Mouse (Mus musculus) MEL (cell line): ENCODE data around the gene Hdac6. TPM values are rescaled to one million over a fixed set of nuclear protein-coding genes. Genes with fewer than 3 reads are reported as not detected.

Experiments
- DNase-seq: peaks from one replicate; pipeline ENCODE4 v3.0.0; 2011; ENCODE audit warnings: low read depth, low spot score
- H3K27ac ChIP-seq: 2 replicates; pipeline ENCODE4 v1.5.1; 2012; ENCODE audit warnings: low read depth, mild to moderate bottlenecking, control low read depth, low read length, moderate library complexity; ENCODE audit not compliant: control insufficient read depth
- H3K27me3 ChIP-seq, 2 experiments: fragments of 150-350 bp in 1 of 2; sonication (generic) in 1 of 2; 2 replicates each; pipeline ENCODE4 v1.6.1; 2012; ENCODE audit warnings: low read length in 2 of 2, mild to moderate bottlenecking in 2 of 2, improper control_type of control experiment in 1 of 2, moderate library complexity in 1 of 2; ENCODE audit not compliant: insufficient read depth in 2 of 2, control insufficient read depth in 1 of 2
- H3K36me3 ChIP-seq, 2 experiments: 2 replicates each; pipeline ENCODE4 v1.6.1; 2012 to 2014; ENCODE audit warnings: low read length in 2 of 2, improper control_type of control experiment in 1 of 2, inconsistent platforms in 1 of 2, mild to moderate bottlenecking in 1 of 2; ENCODE audit not compliant: insufficient read depth in 2 of 2, control insufficient read depth in 1 of 2
- H3K4me1 ChIP-seq, 2 experiments: fragments of 150-350 bp in 1 of 2; sonication (generic) in 1 of 2; 2 replicates each; pipeline ENCODE4 v1.6.1; 2012; ENCODE audit warnings: low read length in 2 of 2, improper control_type of control experiment in 1 of 2, mild to moderate bottlenecking in 1 of 2; ENCODE audit not compliant: insufficient read depth in 2 of 2, control insufficient read depth in 1 of 2
- H3K4me3 ChIP-seq, 2 experiments: fragments of 150-350 bp in 1 of 2; sonication (generic) in 1 of 2; 2 replicates each; pipeline ENCODE4 v1.5.1; 2012; ENCODE audit warnings: low read depth in 2 of 2, low read length in 2 of 2, mild to moderate bottlenecking in 2 of 2, moderate library complexity in 2 of 2, control low read depth in 1 of 2, improper control_type of control experiment in 1 of 2; ENCODE audit not compliant: control insufficient read depth in 1 of 2, insufficient read depth in 1 of 2
- H3K79me2 ChIP-seq: 2 replicates; pipeline ENCODE4 v1.6.1; 2012; ENCODE audit warnings: mild to moderate bottlenecking, low read length, moderate library complexity; ENCODE audit not compliant: control insufficient read depth, poor library complexity, insufficient read depth
- H3K9ac ChIP-seq: 2 replicates; pipeline ENCODE4 v1.6.1; 2012; ENCODE audit warnings: low read depth, mild to moderate bottlenecking, control low read depth, low read length, moderate library complexity; ENCODE audit not compliant: control insufficient read depth, poor library complexity, severe bottlenecking
- H3K9me3 ChIP-seq: fragments of 150-350 bp; sonication (generic); replicated peaks from 2 replicates; pipeline ENCODE4 v1.6.1; 2012; ENCODE audit warnings: mild to moderate bottlenecking, low read length, improper control_type of control experiment, moderate library complexity; ENCODE audit not compliant: insufficient read depth
- BHLHE40 ChIP-seq: IDR thresholded peaks from 2 replicates; pipeline ENCODE4 v1.6.1; 2012; ENCODE audit warnings: low read depth, mild to moderate bottlenecking, inconsistent platforms, low read length, improper control_type of control experiment, borderline replicate concordance
- CHD1 ChIP-seq: IDR thresholded peaks from 2 replicates; pipeline ENCODE4 v1.6.1; 2012; ENCODE audit warnings: low read depth, mild to moderate bottlenecking, inconsistent platforms, low read length, improper control_type of control experiment
- CTCF ChIP-seq, 3 experiments: IDR thresholded peaks in 2 of 3; conservative IDR thresholded peaks in 1 of 3; 2 replicates each; pipeline ENCODE4 v1.5.1; 2011 to 2012; ENCODE audit warnings: low read length in 3 of 3, low read depth in 2 of 3, mild to moderate bottlenecking in 2 of 3, improper control_type of control experiment in 1 of 3, inconsistent platforms in 1 of 3, mixed read lengths in 1 of 3, moderate library complexity in 1 of 3; ENCODE audit not compliant: control insufficient read depth in 1 of 3, insufficient read depth in 1 of 3, poor library complexity in 1 of 3, severe bottlenecking in 1 of 3
- EP300 ChIP-seq, 2 experiments: IDR thresholded peaks; 2 replicates each; pipeline ENCODE4 v1.6.1; 2011; ENCODE audit warnings: improper control_type of control experiment in 2 of 2, low read length in 2 of 2, low read depth in 1 of 2, mild to moderate bottlenecking in 1 of 2
- GATA1 ChIP-seq: IDR thresholded peaks from 2 replicates; pipeline ENCODE4 v1.6.1; 2011; ENCODE audit warnings: low read depth, low read length, improper control_type of control experiment
- HCFC1 ChIP-seq: IDR thresholded peaks from 2 replicates; pipeline ENCODE4 v1.6.1; 2012; ENCODE audit warnings: low read depth, mild to moderate bottlenecking, inconsistent platforms, low read length, improper control_type of control experiment, moderate library complexity
- MAX ChIP-seq: IDR thresholded peaks from 2 replicates; pipeline ENCODE4 v1.6.1; 2011; ENCODE audit warnings: low read length, improper control_type of control experiment
- MEF2A ChIP-seq: IDR thresholded peaks from 2 replicates; pipeline ENCODE4 v1.6.1; 2014; ENCODE audit warnings: low read depth, mild to moderate bottlenecking, inconsistent platforms, low read length, improper control_type of control experiment; ENCODE audit not compliant: poor library complexity, insufficient replicate concordance, severe bottlenecking; ENCODE audit errors: extremely low read depth
- MXI1 ChIP-seq: IDR thresholded peaks from 2 replicates; pipeline ENCODE4 v1.6.1; 2011; ENCODE audit warnings: mild to moderate bottlenecking, low read depth, low read length, improper control_type of control experiment
- POLR2A ChIP-seq, 2 experiments: IDR thresholded peaks; 2 replicates each; pipeline ENCODE4 v1.6.1; 2011 to 2012; ENCODE audit warnings: low read length in 2 of 2, mild to moderate bottlenecking in 2 of 2, control low read depth in 1 of 2, improper control_type of control experiment in 1 of 2, low read depth in 1 of 2, moderate library complexity in 1 of 2; ENCODE audit not compliant: control insufficient read depth in 1 of 2, insufficient read depth in 1 of 2, poor library complexity in 1 of 2
- RAD21 ChIP-seq: IDR thresholded peaks from 2 replicates; pipeline ENCODE4 v1.6.1; 2011; ENCODE audit warnings: mild to moderate bottlenecking, low read depth, low read length, improper control_type of control experiment
- RCOR1 ChIP-seq: IDR thresholded peaks from 2 replicates; pipeline ENCODE4 v1.6.1; 2012; ENCODE audit warnings: low read depth, mild to moderate bottlenecking, inconsistent platforms, low read length, improper control_type of control experiment
- SIN3A ChIP-seq: IDR thresholded peaks from 2 replicates; pipeline ENCODE4 v1.6.1; 2012; ENCODE audit warnings: low read length, improper control_type of control experiment, inconsistent platforms
- SMC3 ChIP-seq: IDR thresholded peaks from 2 replicates; pipeline ENCODE4 v1.6.1; 2011; ENCODE audit warnings: low read depth, low read length, improper control_type of control experiment
- TCF12 ChIP-seq: IDR thresholded peaks from 2 replicates; pipeline ENCODE4 v1.6.1; 2014; ENCODE audit warnings: low read depth, mild to moderate bottlenecking, inconsistent platforms, low read length, improper control_type of control experiment, moderate library complexity
- UBTF ChIP-seq: IDR thresholded peaks from 2 replicates; pipeline ENCODE4 v1.6.1; 2012; ENCODE audit warnings: low read depth, mild to moderate bottlenecking, inconsistent platforms, low read length, improper control_type of control experiment, moderate library complexity, borderline replicate concordance; ENCODE audit not compliant: insufficient read depth
- USF1 ChIP-seq: IDR thresholded peaks from 2 replicates; pipeline ENCODE4 v1.6.1; 2014; ENCODE audit warnings: low read depth, mild to moderate bottlenecking, inconsistent platforms, low read length, improper control_type of control experiment, moderate library complexity
- polyA plus RNA-seq, 2 experiments: library from polyadenylated mRNA; stranded (reverse) in 1 of 2; unstranded in 1 of 2; fragments of >175 nt in 1 of 2; fragments of >200 nt in 1 of 2; gene quantifications; 2 replicates each; pipeline versions ENCODE4 v1.2.1 to v1.2.4; 2012; ENCODE audit warnings: low replicate concordance in 2 of 2, low read depth in 1 of 2; ENCODE audit not compliant: insufficient read length in 2 of 2, insufficient read depth in 1 of 2, missing spikeins in 1 of 2
- total RNA-seq: library from RNA; depleted of rRNA; stranded (reverse); fragments of 300-350 nt; gene quantifications from 2 replicates; pipeline ENCODE4 v1.2.3, GENCODE M21; 2012

Gene Hdac6
- total and polyA plus RNA-seq, 3 experiments: 6.3 to 19.7 TPM; not detected in 1

- TF ChIP-seq BHLHE40 (no peak), HCFC1 (no peak; the same call in 1 of the 2 replicates), EP300 (IDR thresholded peaks at IDR 0.05; ENCODE audit: low read depth in 1 of 2, low read length in 2 of 2) (peak; percentile 80 to 87), MAX (peak; percentile 53; the same call in 1 of the 2 replicates), SMC3 (no peak), CTCF (IDR thresholded peaks at IDR 0.05 in 2 of 3, conservative IDR thresholded peaks at IDR 0.05 in 1 of 3; ENCODE audit: control insufficient read depth in 1 of 3, insufficient read depth in 1 of 3, low read depth in 2 of 3, low read length in 3 of 3, poor library complexity in 1 of 3, severe bottlenecking in 1 of 3) (no peak), UBTF (no peak), GATA1 (peak; percentile 88), RAD21 (no peak), RCOR1 (peak; percentile 33; the same call in 1 of the 2 replicates), MEF2A (no peak), CHD1 (no peak), USF1 (no peak), SIN3A (no peak; the same call in 1 of the 2 replicates)
Observed at GRCm38 (mm10) chrX:7993068-7993735, 45.5 kb upstream of the Hdac6 start (continued).

GRCm38 (mm10) chrX:7992379-7993067, 44.8 kb upstream of the Hdac6 start:
- no peaks in the 10 kb centered on the region for H3K9me3 ChIP-seq
- peaks cover 8 to 24% of the 10 kb centered on the region in 2 experiments for H3K4me1 ChIP-seq
- no peaks in the 10 kb centered on the region for H3K27me3 ChIP-seq
- H3K36me3 ChIP-seq: peaks cover 0 to 14% of the 10 kb centered on the region in 2 experiments; a peak in 3 of 4 replicates
- H3K79me2 ChIP-seq: no peaks in the 10 kb centered on the region; the same call in 1 of the 2 replicates
- peak overlapping the region; percentile 62 for H3K9ac ChIP-seq
- DNase-seq: peak; percentile 90
- TF ChIP-seq CTCF (IDR thresholded peaks at IDR 0.05 in 2 of 3, conservative IDR thresholded peaks at IDR 0.05 in 1 of 3; ENCODE audit: control insufficient read depth in 1 of 3, insufficient read depth in 1 of 3, low read depth in 2 of 3, low read length in 3 of 3, poor library complexity in 1 of 3, severe bottlenecking in 1 of 3): no peak
- TF ChIP-seq CHD1: 0 out of 2 replicates have a peak, but pooled peaks have one; percentile 44
- TF ChIP-seq TCF12: no peak
- 0 out of 4 replicates have a peak, but pooled peaks of 1 of the 2 experiments have one; percentile 52 for TF ChIP-seq POLR2A (IDR thresholded peaks at IDR 0.05; ENCODE audit: control insufficient read depth in 1 of 2, insufficient read depth in 1 of 2, low read depth in 1 of 2, low read length in 2 of 2, poor library complexity in 1 of 2)
- 0 out of 2 replicates have a peak, but pooled peaks have one; percentile 21 for TF ChIP-seq MXI1
- peak overlapping the region; percentile 83 for H3K27ac ChIP-seq
- peak overlapping the region; percentile 36 to 38 for H3K4me3 ChIP-seq
